Mouse (Mus musculus) ES-Bruce4 (cell line): ENCODE data around the gene Spink2.

Experiments
- CTCF ChIP-seq: IDR thresholded peaks from one replicate; pipeline ENCODE4 v1.8.1; 2011; ENCODE audit warnings: low read depth, low read length
- POLR2A ChIP-seq: IDR thresholded peaks from one replicate; pipeline ENCODE4 v1.8.1; 2011; ENCODE audit warnings: low read length; ENCODE audit not compliant: insufficient read depth

GRCm38 (mm10) chr5:77200695-77201094, 10.6 kb downstream of the Spink2 start:
- no peak for TF ChIP-seq POLR2A
- TF ChIP-seq CTCF: no peak
